Mouse (Mus musculus) bone marrow macrophage, adult 2 months (primary cell): ENCODE results near the gene Slc41a2.

ENCODE experiments used
- CTCF ChIP-seq: IDR thresholded peaks from 2 replicates; pipeline ENCODE4 v1.5.1; 2012; ENCODE audit warnings: low read depth, mild to moderate bottlenecking, low read length, moderate library complexity
- POLR2A ChIP-seq: IDR thresholded peaks from 2 replicates; pipeline ENCODE4 v1.6.1; 2012; ENCODE audit warnings: mild to moderate bottlenecking, low read depth, low read length, borderline replicate concordance

GRCm38 (mm10) chr10:83356416-83356815 lies 18.7 kb upstream of the Slc41a2 start:
- TF ChIP-seq CTCF (no peak), POLR2A (no peak)
